Mouse (Mus musculus): ENCODE measurements around the gene Plekha5. TPM values are rescaled to one million over a fixed set of nuclear protein-coding genes. Genes with fewer than 3 reads are reported as not detected.
A peak's percentile ranks its signal among the peaks of the same experiment; 100 is the strongest.
"Not testable (repeated sequence)": the region's sequence is repeated elsewhere in the genome, so short reads cannot be mapped to it uniquely, and the experiment has no call there.

Plekha5 gene
- polyA plus RNA-seq, 1 experiment from 2014 or later: 30.1 TPM

- Histone ChIP-seq H3K4me3 (ENCODE audit: low read length) (no peak overlapping the region), H3K9ac (ENCODE audit: low read depth, low read length) (no peak overlapping the region), H3K9me3 (ENCODE audit: control insufficient read depth, low read length) (no peaks in the 10 kb centered on the region), H3K27ac (ENCODE audit: low read length) (no peak overlapping the region), H3K4me2 (ENCODE audit: low read depth, low read length) (no peak overlapping the region), H3K4me1 (ENCODE audit: control insufficient read depth, insufficient read depth, low read length) (peaks cover 7% of the 10 kb centered on the region), H3K27me3 (replicated peaks; ENCODE audit: control insufficient read depth, insufficient read depth, low read length) (no peaks in the 10 kb centered on the region), H3K36me3 (ENCODE audit: control insufficient read depth, insufficient read depth, low read length) (peaks cover 19% of the 10 kb centered on the region)
- WGBS: 84% methylated on average over 5 of the region's 5 CpGs
- ATAC-seq: no peak
These were observed 167.5 kb downstream of the Plekha5 start for GRCm38 (mm10) chr6:140591331-140591730.

GRCm38 (mm10) chr6:140592713-140593112 is 168.9 kb downstream of the Plekha5 start:
- Histone ChIP-seq H3K4me3 (ENCODE audit: low read length) (no peak overlapping the region), H3K4me1 (ENCODE audit: control insufficient read depth, insufficient read depth, low read length) (peaks cover 7% of the 10 kb centered on the region), H3K36me3 (ENCODE audit: control insufficient read depth, insufficient read depth, low read length) (peaks cover 14% of the 10 kb centered on the region), H3K27me3 (replicated peaks; ENCODE audit: control insufficient read depth, insufficient read depth, low read length) (no peaks in the 10 kb centered on the region), H3K4me2 (ENCODE audit: low read depth, low read length) (no peak overlapping the region), H3K9me3 (ENCODE audit: control insufficient read depth, low read length) (no peaks in the 10 kb centered on the region), H3K27ac (ENCODE audit: low read length) (peak overlapping the region; percentile 72), H3K9ac (ENCODE audit: low read depth, low read length) (0 out of 2 replicates have a peak overlapping the region, but pooled peaks have one; percentile 8)
- 78% methylated on average over 8 of the region's 8 CpGs for WGBS
- peak; percentile 86 for ATAC-seq

- Histone ChIP-seq H3K9ac (ENCODE audit: low read depth, low read length) (0 out of 2 replicates have a peak overlapping the region, but pooled peaks have one; percentile 8), H3K4me2 (ENCODE audit: low read depth, low read length) (no peak overlapping the region), H3K4me1 (ENCODE audit: control insufficient read depth, insufficient read depth, low read length) (peaks cover 7% of the 10 kb centered on the region), H3K4me3 (ENCODE audit: low read length) (no peak overlapping the region), H3K36me3 (ENCODE audit: control insufficient read depth, insufficient read depth, low read length) (peaks cover 9% of the 10 kb centered on the region; the same call in 1 of the 2 replicates), H3K27me3 (replicated peaks; ENCODE audit: control insufficient read depth, insufficient read depth, low read length) (no peaks in the 10 kb centered on the region), H3K9me3 (ENCODE audit: control insufficient read depth, low read length) (no peaks in the 10 kb centered on the region), H3K27ac (ENCODE audit: low read length) (peak overlapping the region; percentile 72)
- ATAC-seq: peak; percentile 82
- WGBS: 72% methylated on average over 17 of the region's 17 CpGs
These were observed 169.7 kb downstream of the Plekha5 start for GRCm38 (mm10) chr6:140593420-140594170.

GRCm38 (mm10) chr6:140595551-140595950 is 171.7 kb downstream of the Plekha5 start:
- not testable (repeated sequence) for H3K4me2 ChIP-seq (ENCODE audit: low read depth, low read length); H3K4me3 ChIP-seq (ENCODE audit: low read length); ATAC-seq; H3K9ac ChIP-seq (ENCODE audit: low read depth, low read length); H3K27ac ChIP-seq (ENCODE audit: low read length); H3K27me3 ChIP-seq (replicated peaks; ENCODE audit: control insufficient read depth, insufficient read depth, low read length); H3K9me3 ChIP-seq (ENCODE audit: control insufficient read depth, low read length); H3K36me3 ChIP-seq (ENCODE audit: control insufficient read depth, insufficient read depth, low read length)
- H3K4me1 ChIP-seq (ENCODE audit: control insufficient read depth, insufficient read depth, low read length): peaks cover 14% of the 10 kb centered on the region
- 94% methylated on average over 6 of the region's 6 CpGs for WGBS

- Histone ChIP-seq H3K27ac (ENCODE audit: low read length) (no peak overlapping the region), H3K4me3 (ENCODE audit: low read length) (no peak overlapping the region), H3K9ac (ENCODE audit: low read depth, low read length) (no peak overlapping the region), H3K4me1 (ENCODE audit: control insufficient read depth, insufficient read depth, low read length) (peaks cover 14% of the 10 kb centered on the region), H3K36me3 (ENCODE audit: control insufficient read depth, insufficient read depth, low read length) (0 out of 2 replicates have a peak, but pooled peaks cover 5% of the 10 kb centered on the region), H3K9me3 (ENCODE audit: control insufficient read depth, low read length) (no peaks in the 10 kb centered on the region), H3K27me3 (replicated peaks; ENCODE audit: control insufficient read depth, insufficient read depth, low read length) (no peaks in the 10 kb centered on the region), H3K4me2 (ENCODE audit: low read depth, low read length) (no peak overlapping the region)
- no peak for ATAC-seq
- WGBS: 80% methylated on average over 15 of the region's 15 CpGs
These were observed 173.8 kb downstream of the Plekha5 start for GRCm38 (mm10) chr6:140597381-140598329.

GRCm38 (mm10) chr6:140598516-140598915 is 174.7 kb downstream of the Plekha5 start:
- H3K9ac ChIP-seq (ENCODE audit: low read depth, low read length): no peak overlapping the region
- no peak overlapping the region for H3K4me3 ChIP-seq (ENCODE audit: low read length)
- H3K36me3 ChIP-seq (ENCODE audit: control insufficient read depth, insufficient read depth, low read length): 0 out of 2 replicates have a peak, but pooled peaks cover 5% of the 10 kb centered on the region
- 90% methylated on average over 9 of the region's 9 CpGs for WGBS
- ATAC-seq: no peak
- no peak overlapping the region for H3K27ac ChIP-seq (ENCODE audit: low read length)
- H3K9me3 ChIP-seq (ENCODE audit: control insufficient read depth, low read length): no peaks in the 10 kb centered on the region
- no peaks in the 10 kb centered on the region for H3K27me3 ChIP-seq (replicated peaks; ENCODE audit: control insufficient read depth, insufficient read depth, low read length)
- H3K4me1 ChIP-seq (ENCODE audit: control insufficient read depth, insufficient read depth, low read length): peaks cover 9% of the 10 kb centered on the region
- no peak overlapping the region for H3K4me2 ChIP-seq (ENCODE audit: low read depth, low read length)

- H3K36me3 ChIP-seq (ENCODE audit: control insufficient read depth, insufficient read depth, low read length): 0 out of 2 replicates have a peak, but pooled peaks cover 2% of the 10 kb centered on the region
- 82% methylated on average over 5 of the region's 5 CpGs for WGBS
- H3K4me1 ChIP-seq (ENCODE audit: control insufficient read depth, insufficient read depth, low read length): peaks cover 7% of the 10 kb centered on the region
- H3K27ac ChIP-seq (ENCODE audit: low read length): no peak overlapping the region
- no peaks in the 10 kb centered on the region for H3K9me3 ChIP-seq (ENCODE audit: control insufficient read depth, low read length)
- H3K4me2 ChIP-seq (ENCODE audit: low read depth, low read length): no peak overlapping the region
- H3K27me3 ChIP-seq (replicated peaks; ENCODE audit: control insufficient read depth, insufficient read depth, low read length): no peaks in the 10 kb centered on the region
- ATAC-seq: 0 out of 2 replicates have a peak, but pooled peaks have one; percentile 22
- no peak overlapping the region for H3K4me3 ChIP-seq (ENCODE audit: low read length)
- H3K9ac ChIP-seq (ENCODE audit: low read depth, low read length): no peak overlapping the region
These were observed 175.5 kb downstream of the Plekha5 start for GRCm38 (mm10) chr6:140599337-140599736.

- not testable (repeated sequence) for H3K4me3 ChIP-seq (ENCODE audit: low read length); H3K27ac ChIP-seq (ENCODE audit: low read length); ATAC-seq; H3K36me3 ChIP-seq (ENCODE audit: control insufficient read depth, insufficient read depth, low read length); H3K9ac ChIP-seq (ENCODE audit: low read depth, low read length); H3K9me3 ChIP-seq (ENCODE audit: control insufficient read depth, low read length); H3K27me3 ChIP-seq (replicated peaks; ENCODE audit: control insufficient read depth, insufficient read depth, low read length); H3K4me2 ChIP-seq (ENCODE audit: low read depth, low read length); H3K4me1 ChIP-seq (ENCODE audit: control insufficient read depth, insufficient read depth, low read length)
- 91% methylated on average over 8 of the region's 8 CpGs for WGBS
These were observed 176.8 kb downstream of the Plekha5 start for GRCm38 (mm10) chr6:140600671-140601070.

GRCm38 (mm10) chr6:140601175-140601574 is 177.3 kb downstream of the Plekha5 start:
- H3K4me2 ChIP-seq (ENCODE audit: low read depth, low read length): no peak overlapping the region
- WGBS: 95% methylated on average over 4 of the region's 4 CpGs
- H3K4me1 ChIP-seq (ENCODE audit: control insufficient read depth, insufficient read depth, low read length): peaks cover 7% of the 10 kb centered on the region
- H3K9me3 ChIP-seq (ENCODE audit: control insufficient read depth, low read length): no peaks in the 10 kb centered on the region
- H3K36me3 ChIP-seq (ENCODE audit: control insufficient read depth, insufficient read depth, low read length): no peaks in the 10 kb centered on the region
- peak; percentile 71 for ATAC-seq
- no peak overlapping the region for H3K9ac ChIP-seq (ENCODE audit: low read depth, low read length)
- H3K27ac ChIP-seq (ENCODE audit: low read length): no peak overlapping the region
- H3K27me3 ChIP-seq (replicated peaks; ENCODE audit: control insufficient read depth, insufficient read depth, low read length): no peaks in the 10 kb centered on the region
- no peak overlapping the region for H3K4me3 ChIP-seq (ENCODE audit: low read length)

Measured in intestine, embryonic 16.5 days (tissue).